Mouse (Mus musculus): ENCODE measurements around the gene Lzts2. TPM values are rescaled to one million over a fixed set of nuclear protein-coding genes. Genes with fewer than 3 reads are reported as not detected.

Gene Lzts2
- polyA plus RNA-seq, 1 experiment from 2014 or later, result 34.7 TPM

DNA sequence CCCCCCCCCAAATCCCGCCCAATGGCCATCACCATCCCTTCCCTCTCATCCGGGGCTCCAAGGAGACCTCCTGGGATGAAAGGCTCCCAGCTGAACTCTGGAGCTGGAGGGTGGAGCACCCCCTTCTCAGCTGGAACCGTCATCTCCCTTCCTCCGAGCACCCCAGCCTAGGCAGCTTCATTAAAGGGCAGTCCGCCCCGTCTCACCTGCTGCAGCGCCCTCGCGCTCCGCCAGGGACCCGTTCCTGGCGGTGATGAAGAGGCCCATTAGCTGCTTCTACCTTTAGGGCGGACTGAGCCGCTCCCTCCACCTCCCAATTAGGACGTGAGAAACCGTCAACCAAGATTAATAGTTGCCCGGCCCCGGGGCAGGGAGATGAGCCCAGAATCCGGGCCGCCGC lies 51.0 kb downstream of the Lzts2 start:
- peaks cover 22% of the 10 kb centered on the region for H3K27me3 ChIP-seq (replicated peaks; ENCODE audit: control insufficient read depth, insufficient read depth, low read length)
- 6% methylated on average over 21 of the region's 21 CpGs for WGBS

DNA sequence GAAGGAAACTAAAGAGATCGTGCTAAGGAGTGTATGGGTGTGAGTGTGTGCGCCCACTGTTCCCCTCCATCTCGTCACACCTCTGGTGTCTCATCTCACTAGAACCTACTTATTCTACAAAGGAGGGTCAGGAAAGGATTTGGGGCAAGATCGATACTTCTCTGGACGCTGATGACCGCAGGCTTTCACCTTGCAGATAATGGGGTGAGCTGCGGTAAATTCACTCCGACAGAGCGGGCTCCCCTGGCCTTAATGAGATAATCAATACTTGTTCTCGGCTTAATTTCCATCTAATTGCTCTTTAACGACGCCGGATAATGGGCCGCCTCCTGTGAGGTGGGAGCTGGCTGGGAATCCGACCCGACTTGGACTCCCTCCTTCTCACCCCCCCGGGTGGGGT lies 53.0 kb downstream of the Lzts2 start:
- H3K9ac ChIP-seq (ENCODE audit: low read depth, low read length), result no peak overlapping the region
- no peak overlapping the region for H3K4me2 ChIP-seq (ENCODE audit: low read depth, low read length)
- no peaks in the 10 kb centered on the region for H3K9me3 ChIP-seq (ENCODE audit: control insufficient read depth, low read length)
- no peak overlapping the region for H3K4me3 ChIP-seq (ENCODE audit: low read length)
- H3K27ac ChIP-seq (ENCODE audit: low read length), result no peak overlapping the region
- WGBS, result 23% methylated on average over 17 of the region's 17 CpGs
- H3K36me3 ChIP-seq (ENCODE audit: control insufficient read depth, insufficient read depth, low read length), result no peaks in the 10 kb centered on the region
- H3K4me1 ChIP-seq (ENCODE audit: control insufficient read depth, insufficient read depth, low read length), result no peaks in the 10 kb centered on the region
- no peak for ATAC-seq
- H3K27me3 ChIP-seq (replicated peaks; ENCODE audit: control insufficient read depth, insufficient read depth, low read length), result peaks cover 22% of the 10 kb centered on the region

More for the DNA sequence above, 51.0 kb downstream of the Lzts2 start:
- no peaks in the 10 kb centered on the region for H3K9me3 ChIP-seq (ENCODE audit: control insufficient read depth, low read length)
- H3K4me3 ChIP-seq (ENCODE audit: low read length), result no peak overlapping the region
- no peak overlapping the region for H3K4me2 ChIP-seq (ENCODE audit: low read depth, low read length)
- no peaks in the 10 kb centered on the region for H3K4me1 ChIP-seq (ENCODE audit: control insufficient read depth, insufficient read depth, low read length)
- no peak for ATAC-seq
- no peaks in the 10 kb centered on the region for H3K36me3 ChIP-seq (ENCODE audit: control insufficient read depth, insufficient read depth, low read length)
- no peak overlapping the region for H3K9ac ChIP-seq (ENCODE audit: low read depth, low read length)
- H3K27ac ChIP-seq (ENCODE audit: low read length), result no peak overlapping the region

DNA sequence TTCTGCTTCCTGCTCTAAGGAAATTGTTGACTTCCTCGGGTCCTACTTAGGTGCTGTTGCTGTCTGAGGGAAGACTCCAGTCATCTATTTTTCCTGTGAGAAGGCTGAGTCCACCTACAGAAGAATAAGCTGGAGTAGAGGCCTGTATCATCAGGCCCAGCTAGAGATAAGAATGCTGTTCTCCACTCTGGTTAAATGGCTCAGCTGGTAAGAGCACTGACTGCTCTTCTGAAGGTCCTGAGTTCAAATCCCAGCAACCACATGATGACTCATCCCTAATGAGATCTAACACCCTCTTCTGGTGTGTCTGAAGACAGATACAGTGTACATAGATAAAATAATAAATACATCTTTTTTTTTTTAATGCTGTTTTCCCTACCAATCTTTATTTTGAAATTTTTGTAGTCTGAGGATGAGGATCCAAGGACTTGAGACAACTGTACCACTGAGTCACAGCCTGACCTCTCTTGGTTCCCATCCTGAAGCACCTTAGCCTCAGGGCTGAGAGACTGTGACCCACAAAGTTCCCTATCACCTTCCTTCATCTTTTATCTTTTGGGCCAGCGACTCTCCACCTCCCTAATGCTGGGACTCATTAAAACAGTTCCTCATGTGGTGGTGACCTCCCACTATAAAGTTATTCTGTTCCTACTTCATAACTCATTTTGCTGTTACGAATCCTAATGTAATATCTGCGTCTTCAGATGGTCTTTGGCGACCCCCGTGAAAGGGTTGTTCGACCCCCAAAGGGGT lies 53.7 kb downstream of the Lzts2 start:
- H3K4me3 ChIP-seq (ENCODE audit: low read length), result no peak overlapping the region
- H3K9ac ChIP-seq (ENCODE audit: low read depth, low read length), result no peak overlapping the region
- no peaks in the 10 kb centered on the region for H3K9me3 ChIP-seq (ENCODE audit: control insufficient read depth, low read length)
- WGBS, result 79% methylated on average over 7 of the region's 7 CpGs
- H3K27me3 ChIP-seq (replicated peaks; ENCODE audit: control insufficient read depth, insufficient read depth, low read length), result peaks cover 22% of the 10 kb centered on the region
- ATAC-seq, result no peak
- H3K4me1 ChIP-seq (ENCODE audit: control insufficient read depth, insufficient read depth, low read length), result no peaks in the 10 kb centered on the region
- H3K27ac ChIP-seq (ENCODE audit: low read length), result no peak overlapping the region
- no peak overlapping the region for H3K4me2 ChIP-seq (ENCODE audit: low read depth, low read length)
- no peaks in the 10 kb centered on the region for H3K36me3 ChIP-seq (ENCODE audit: control insufficient read depth, insufficient read depth, low read length)

DNA sequence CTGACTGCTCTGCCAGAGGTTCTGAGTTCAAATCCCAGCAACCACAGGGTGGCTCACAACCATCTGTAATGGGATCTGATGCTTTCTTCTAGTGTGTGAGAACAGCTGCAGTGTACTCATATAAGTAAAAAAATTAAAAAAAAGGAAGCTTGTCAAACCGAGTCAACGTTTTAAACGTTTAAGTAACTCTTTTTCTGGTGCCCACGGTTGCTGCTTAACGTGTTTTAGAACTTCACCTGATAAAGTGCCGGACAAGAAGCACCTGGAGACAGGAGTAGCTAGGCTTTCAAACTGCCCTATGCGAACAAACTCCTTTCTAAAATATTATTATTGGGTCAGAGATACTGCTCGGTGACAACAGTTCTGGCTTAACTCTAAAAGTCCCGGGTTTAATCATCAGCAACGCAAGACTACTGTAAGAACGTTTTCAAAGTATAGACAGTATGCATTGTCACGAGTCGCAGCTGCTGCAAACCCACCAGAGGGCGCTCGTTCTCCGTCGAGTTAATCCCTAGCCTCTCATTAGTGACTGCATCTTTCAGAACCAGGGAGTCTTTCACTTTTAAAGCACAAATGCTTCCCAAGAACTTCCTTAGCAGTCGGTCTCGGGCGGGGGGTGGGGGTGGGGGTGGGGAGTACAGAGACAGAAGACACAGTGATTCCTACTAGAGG lies 59.8 kb downstream of the Lzts2 start:
- Histone ChIP-seq H3K4me2 (ENCODE audit: low read depth, low read length) (peak overlapping the region; percentile 97), H3K27me3 (replicated peaks; ENCODE audit: control insufficient read depth, insufficient read depth, low read length) (peaks cover 33% of the 10 kb centered on the region), H3K4me3 (ENCODE audit: low read length) (peak overlapping the region; percentile 76), H3K4me1 (ENCODE audit: control insufficient read depth, insufficient read depth, low read length) (peaks cover 24% of the 10 kb centered on the region), H3K9me3 (ENCODE audit: control insufficient read depth, low read length) (no peaks in the 10 kb centered on the region), H3K27ac (ENCODE audit: low read length) (peak overlapping the region; percentile 96), H3K36me3 (ENCODE audit: control insufficient read depth, insufficient read depth, low read length) (no peaks in the 10 kb centered on the region), H3K9ac (ENCODE audit: low read depth, low read length) (peak overlapping the region; percentile 92)
- ATAC-seq, result peak; percentile 48
- whole genome bisulfite sequencing, result 6% methylated on average over 20 of the region's 20 CpGs

DNA sequence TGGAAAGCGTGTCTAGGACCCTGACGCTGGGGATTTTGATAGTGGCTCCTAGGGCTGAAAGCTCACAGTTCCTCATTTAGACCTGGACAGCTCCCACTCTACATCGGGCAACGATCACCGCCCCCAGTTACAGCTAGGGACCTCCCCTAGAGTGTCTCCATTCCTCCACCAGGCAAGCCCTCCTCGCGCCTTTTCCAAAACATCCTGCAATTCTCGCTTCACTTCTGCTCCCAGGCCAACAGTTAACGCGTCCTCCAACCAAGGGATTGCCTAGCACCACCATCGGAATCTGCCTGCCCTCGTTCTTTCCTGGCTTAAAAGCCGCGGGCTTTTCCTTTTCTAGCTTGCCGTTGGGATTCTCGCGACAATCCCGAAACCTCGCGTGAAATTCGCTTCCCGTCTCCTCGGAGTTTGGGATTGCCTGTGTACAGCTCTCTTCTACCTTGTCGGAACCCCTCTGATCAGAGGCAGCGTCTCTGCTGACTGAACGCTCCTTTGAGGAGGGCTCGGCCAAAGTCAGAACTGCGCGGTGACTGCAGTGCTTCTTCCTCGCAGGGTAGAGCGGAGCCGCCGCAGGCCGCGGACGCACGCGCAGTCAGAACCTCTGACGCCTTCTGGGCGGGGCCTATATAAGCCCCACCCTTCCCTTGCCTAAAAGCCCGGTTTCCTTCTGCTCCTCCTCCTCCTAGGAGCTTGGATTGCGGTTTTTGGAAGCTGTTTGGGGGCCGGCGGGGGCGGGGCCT lies 60.5 kb downstream of the Lzts2 start, which contains the start of gene Kazald1:
TSS of gene Kazald1 (plus strand) at position 662 of the 743 bp plus-strand sequence.
- Histone ChIP-seq H3K36me3 (ENCODE audit: control insufficient read depth, insufficient read depth, low read length) (no peaks in the 10 kb centered on the region), H3K4me2 (ENCODE audit: low read depth, low read length) (peak within 1 kb of the TSS; percentile 97), H3K9me3 (ENCODE audit: control insufficient read depth, low read length) (no peaks in the 10 kb centered on the region), H3K9ac (ENCODE audit: low read depth, low read length) (peak within 1 kb of the TSS; percentile 92), H3K27ac (ENCODE audit: low read length) (peak within 1 kb of the TSS; percentile 96), H3K4me3 (ENCODE audit: low read length) (peak within 1 kb of the TSS; percentile 76), H3K27me3 (replicated peaks; ENCODE audit: control insufficient read depth, insufficient read depth, low read length) (peaks cover 41% of the 10 kb centered on the region), H3K4me1 (ENCODE audit: control insufficient read depth, insufficient read depth, low read length) (peaks cover 30% of the 10 kb centered on the region)
- under 1% methylated on average over 45 of the region's 45 CpGs for WGBS
- peak; percentile 89 for ATAC-seq

DNA sequence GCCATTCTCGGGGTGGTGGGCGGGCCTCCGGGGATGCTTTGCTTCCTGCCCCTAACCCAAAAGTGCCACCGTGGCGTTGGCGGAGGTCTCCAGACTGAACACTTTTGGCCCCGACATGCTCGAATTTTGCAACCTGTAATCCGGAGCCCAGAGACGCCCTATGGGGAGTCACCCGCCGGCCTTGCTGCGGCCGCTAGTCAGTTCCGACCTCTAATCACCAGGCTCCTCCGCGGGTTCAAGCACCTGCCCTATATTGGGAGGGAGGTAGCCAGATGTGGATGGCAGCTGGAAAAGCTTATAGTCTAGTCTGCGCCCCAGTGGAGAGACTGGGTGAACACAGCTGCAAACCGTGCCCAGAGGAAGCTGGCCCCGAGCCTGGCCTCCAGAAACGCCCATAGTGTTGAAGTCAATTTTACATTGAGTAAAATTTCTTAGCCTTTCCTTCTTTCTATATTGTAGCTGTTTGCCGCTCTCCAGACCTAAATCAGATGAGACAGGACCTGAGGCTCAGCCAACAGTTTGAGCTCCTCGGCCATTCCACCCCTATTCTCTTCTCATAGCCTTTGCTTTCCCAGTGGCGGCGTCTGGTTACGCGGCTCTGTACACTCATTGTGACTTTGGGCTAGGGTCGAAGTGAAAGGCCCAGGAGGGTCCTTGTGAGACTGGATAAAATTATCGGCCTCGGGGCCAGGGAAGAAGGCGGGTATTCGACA lies 61.3 kb downstream of the Lzts2 start:
- peak overlapping the region; percentile 76 for H3K4me3 ChIP-seq (ENCODE audit: low read length)
- no peaks in the 10 kb centered on the region for H3K9me3 ChIP-seq (ENCODE audit: control insufficient read depth, low read length)
- H3K4me2 ChIP-seq (ENCODE audit: low read depth, low read length), result peak overlapping the region; percentile 97
- peak overlapping the region; percentile 48 for H3K27ac ChIP-seq (ENCODE audit: low read length)
- peak; percentile 51 for ATAC-seq
- WGBS, result 2% methylated on average over 32 of the region's 32 CpGs
- H3K36me3 ChIP-seq (ENCODE audit: control insufficient read depth, insufficient read depth, low read length), result no peaks in the 10 kb centered on the region
- H3K9ac ChIP-seq (ENCODE audit: low read depth, low read length), result peak overlapping the region; percentile 92
- H3K4me1 ChIP-seq (ENCODE audit: control insufficient read depth, insufficient read depth, low read length), result peaks cover 38% of the 10 kb centered on the region
- H3K27me3 ChIP-seq (replicated peaks; ENCODE audit: control insufficient read depth, insufficient read depth, low read length), result peaks cover 48% of the 10 kb centered on the region

DNA sequence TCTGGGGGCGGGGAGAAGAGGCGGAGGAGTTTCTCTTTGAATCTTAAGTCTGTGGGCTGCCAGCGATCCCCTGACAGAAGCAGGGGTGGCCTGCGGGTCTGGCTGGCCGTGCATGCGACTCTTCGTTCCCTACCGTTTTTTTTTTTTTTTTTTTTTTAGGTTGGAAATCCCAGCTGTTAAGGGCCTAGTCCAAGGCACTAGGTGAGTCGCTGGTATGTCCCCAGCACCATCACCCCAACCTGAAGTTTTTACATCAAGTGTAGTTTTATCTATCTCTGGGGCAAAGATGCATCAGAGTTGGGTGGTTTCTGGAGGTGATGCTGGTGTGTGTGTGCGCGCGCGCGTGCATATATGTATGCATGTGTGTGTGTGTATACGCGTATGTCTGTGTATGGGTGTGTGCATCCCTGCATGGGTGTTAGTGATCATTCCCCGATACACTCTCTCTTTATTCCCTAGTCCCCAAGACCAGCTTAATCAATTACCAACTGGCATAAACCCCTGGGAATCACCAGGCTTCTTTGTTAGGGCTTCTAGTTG lies 61.9 kb downstream of the Lzts2 start:
- ATAC-seq, result no peak

More for the DNA sequence above, 61.9 kb downstream of the Lzts2 start:
- no peak overlapping the region for H3K27ac ChIP-seq (ENCODE audit: low read length)
- H3K27me3 ChIP-seq (replicated peaks; ENCODE audit: control insufficient read depth, insufficient read depth, low read length), result peaks cover 54% of the 10 kb centered on the region
- no peaks in the 10 kb centered on the region for H3K9me3 ChIP-seq (ENCODE audit: control insufficient read depth, low read length)
- H3K36me3 ChIP-seq (ENCODE audit: control insufficient read depth, insufficient read depth, low read length), result no peaks in the 10 kb centered on the region
- WGBS, result 13% methylated on average over 17 of the region's 17 CpGs
- H3K9ac ChIP-seq (ENCODE audit: low read depth, low read length), result peak overlapping the region; percentile 92
- peak overlapping the region; percentile 76 for H3K4me3 ChIP-seq (ENCODE audit: low read length)
- peaks cover 44% of the 10 kb centered on the region for H3K4me1 ChIP-seq (ENCODE audit: control insufficient read depth, insufficient read depth, low read length)
- H3K4me2 ChIP-seq (ENCODE audit: low read depth, low read length), result peak overlapping the region; percentile 97

All from intestine, embryonic 16.5 days (tissue).